Mouse (Mus musculus) left cerebral cortex, postnatal 14 days (tissue): ENCODE data around the gene Pigb. TPM values are rescaled to one million over a fixed set of nuclear protein-coding genes. Genes with fewer than 3 reads are reported as not detected.

Source experiments
- DNase-seq, 2 experiments: peaks; one replicate each; pipeline ENCODE4 v3.0.0; 2021 to 2022; ENCODE audit warnings: low spot score in 2 of 2, mixed read lengths in 1 of 2
- intact Hi-C: fragments of 180-260 bp; cut with DNase I; formaldehyde crosslinking; loops from one replicate; pipeline ENCODE4 v1.15.1; 2025
- microRNA-seq, 2 experiments: library from miRNA; unstranded; fragments of <30 nt; microRNA quantifications; one replicate each; pipeline ENCODE4 v1.2.0; 2022
- total RNA-seq, 2 experiments: library from RNA; stranded (reverse); gene quantifications; 2 replicates each; pipeline ENCODE4 v1.2.3; 2021

Pigb gene
- total RNA-seq, 2 experiments from 2014 or later, result 15.2 to 15.4 TPM

GRCm38 (mm10) chr9:72958521-72959450, 81.4 kb downstream of the Pigb start, which contains the start of the genes Dyx1c1 and Gm44503:
Dyx1c1 (plus strand) TSS chr9:72958785.
Gm44503 (plus strand) TSS chr9:72958852.
- DNase-seq, result peak; percentile 76 to 80
- intact Hi-C loops, result no loop called here

Small RNAs within 50 kb of the gene (microRNA-seq; reads per million reads assigned to microRNA genes)
- gene Gm27353, result 0 reads per million in 2 experiments

Other genes starting within 250 kb of the Pigb start
- 1 to 10 TPM; 1.1 to 1.4 TPM for gene Prtg, start 233.5 kb downstream of the Pigb start, total RNA-seq
- 10 to 100 TPM; 12.0 to 13.0 TPM for gene Pygo1, start 114.7 kb downstream of the Pigb start, total RNA-seq
- gene Dyx1c1, start 81.6 kb downstream of the Pigb start, total RNA-seq, result 1 to 10 TPM; 1.1 to 1.7 TPM
- gene Gm44503, start 81.5 kb downstream of the Pigb start, total RNA-seq, result under 1 TPM in 1 of 2 experiments, not detected in 1; 0.29 TPM
- gene Ccpg1os, start 55.0 kb downstream of the Pigb start, total RNA-seq, result 1 to 10 TPM; 7.6 to 8.6 TPM
- gene Ccpg1, start 54.9 kb downstream of the Pigb start, total RNA-seq, result 100 to 1,000 TPM; 104 to 117 TPM
- 1 to 10 TPM; 5.9 to 8.2 TPM for gene Rab27a, start 4.5 kb upstream of the Pigb start, total RNA-seq
- gene Khdc3, start 61.5 kb upstream of the Pigb start, total RNA-seq, result 1 to 10 TPM; 1.2 to 1.4 TPM
- not detected for gene Gm20509, start 62.1 kb upstream of the Pigb start, total RNA-seq
- gene Rsl24d1, start 73.0 kb upstream of the Pigb start, total RNA-seq, result 10 to 100 TPM; 51.8 to 56.9 TPM